Mouse (Mus musculus) testis, adult 2 months (tissue): Measurements from ENCODE around the gene Tyro3.

Source experiments
- CTCF ChIP-seq: fragments of 200-500 bp; IDR thresholded peaks from 2 replicates; pipeline ENCODE4 v1.5.1; 2012; ENCODE audit warnings: low read depth, mild to moderate bottlenecking, inconsistent platforms, low read length, moderate library complexity; ENCODE audit not compliant: control insufficient read depth, insufficient read depth, insufficient replicate concordance
- POLR2A ChIP-seq: fragments of 200-500 bp; IDR thresholded peaks from 2 replicates; pipeline ENCODE4 v1.6.1; 2012; ENCODE audit warnings: low read depth, mild to moderate bottlenecking, inconsistent platforms, low read length, moderate library complexity; ENCODE audit not compliant: control insufficient read depth

- no peak for TF ChIP-seq CTCF
- TF ChIP-seq POLR2A: no peak
These were observed 6.7 kb downstream of the Tyro3 start for GRCm38 (mm10) chr2:119804275-119804628.
